Mouse (Mus musculus): ENCODE measurements around the gene Nek11.
A peak's percentile ranks its signal among the peaks of the same experiment; 100 is the strongest.

Gene Nek11

DNA sequence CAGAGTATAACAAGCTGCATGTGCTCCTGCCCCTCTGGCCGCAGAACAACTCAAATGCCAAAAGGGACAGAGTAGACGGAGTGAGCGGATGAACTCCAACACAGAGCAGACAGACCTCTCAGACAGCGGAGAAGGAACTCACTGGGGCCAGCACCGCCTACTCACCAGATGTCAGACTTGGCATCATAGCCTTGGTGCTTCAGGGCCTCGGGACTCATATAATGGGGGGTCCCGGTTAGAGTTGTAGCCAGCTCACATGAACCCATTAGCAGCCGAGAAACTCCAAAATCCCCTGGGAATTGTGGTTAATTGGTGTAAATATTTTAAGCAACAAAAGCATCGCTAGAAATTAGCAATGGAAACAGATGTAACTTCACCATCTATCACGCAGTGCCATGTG is 82.1 kb downstream of the Nek11 start:
- DNase-seq (ENCODE audit: low read depth, low spot score), result no peak

DNA sequence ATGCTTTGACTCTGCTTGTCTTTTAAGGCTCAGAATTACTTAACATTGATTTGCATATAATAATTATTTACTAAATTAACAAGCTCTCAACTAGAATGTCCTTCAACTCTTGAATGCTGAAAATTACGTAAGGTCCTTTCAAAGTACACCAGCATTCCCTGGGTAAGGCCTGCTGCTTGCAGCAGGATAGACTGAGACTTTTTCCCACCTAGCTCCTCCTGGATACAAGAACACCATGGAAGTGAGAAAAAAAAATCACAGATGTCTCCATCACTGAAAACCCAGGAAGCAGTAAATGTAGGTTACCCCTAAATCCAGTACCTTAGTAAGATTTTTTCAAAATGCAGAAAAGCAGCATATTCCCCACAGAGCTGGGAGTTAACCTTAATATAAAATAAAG is 82.6 kb downstream of the Nek11 start:
- DNase-seq (ENCODE audit: low read depth, low spot score), result no peak

DNA sequence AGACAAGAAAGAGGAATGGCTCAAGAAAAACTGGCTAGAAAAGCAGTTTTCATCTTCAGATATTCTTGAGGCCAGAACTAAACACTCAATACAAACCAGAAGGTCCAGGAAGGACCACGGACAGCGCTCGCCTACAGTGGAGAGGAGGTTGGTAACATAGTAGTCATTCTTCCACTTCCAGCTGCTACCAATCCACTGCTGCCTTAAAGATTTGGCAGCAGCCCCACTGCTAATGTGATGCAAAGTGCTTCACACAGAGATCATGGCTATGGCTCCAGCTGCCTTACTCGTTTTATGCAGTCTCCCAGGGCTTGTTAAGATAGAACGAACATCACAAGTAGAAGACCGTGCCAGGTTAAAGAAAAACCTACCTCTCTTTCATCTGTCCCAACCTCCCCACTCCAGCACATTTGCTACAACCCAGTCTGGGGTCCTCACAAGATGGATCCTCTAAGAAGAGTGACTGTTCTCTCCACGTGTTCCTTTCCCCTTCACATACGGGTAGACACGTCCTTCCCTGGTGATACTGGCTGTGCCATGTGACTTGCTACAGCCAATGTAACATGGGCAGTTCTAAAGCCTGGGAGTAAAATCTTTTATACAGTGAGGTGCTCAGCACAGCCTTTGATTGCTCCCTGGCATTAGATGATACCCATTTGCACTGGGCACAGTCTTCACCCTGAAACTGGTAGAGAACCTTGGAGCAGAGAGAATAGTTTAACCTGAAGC is 85.6 kb downstream of the Nek11 start:
- DNase-seq (ENCODE audit: low read depth, low spot score), result peak; percentile 38

DNA sequence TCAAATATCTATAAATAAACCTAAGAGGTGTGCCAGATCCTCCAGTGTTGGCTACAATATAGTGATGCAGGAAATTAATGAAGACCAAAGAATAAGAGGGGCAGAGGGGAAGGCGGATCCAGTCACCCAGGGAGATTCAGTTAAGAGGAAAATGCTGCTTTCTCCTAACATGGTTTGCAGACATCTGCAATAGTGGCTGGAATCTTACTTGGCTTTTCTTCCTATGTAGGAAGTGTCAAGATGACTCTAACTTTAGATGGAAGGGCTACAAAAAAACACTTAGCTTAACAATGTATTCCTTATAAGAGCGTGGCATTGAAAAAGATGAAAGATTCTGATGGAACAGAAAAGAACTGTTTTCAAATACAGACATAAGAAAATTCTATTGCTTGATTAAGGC is 89.3 kb downstream of the Nek11 start:
- DNase-seq (ENCODE audit: low read depth, low spot score), result no peak

DNA sequence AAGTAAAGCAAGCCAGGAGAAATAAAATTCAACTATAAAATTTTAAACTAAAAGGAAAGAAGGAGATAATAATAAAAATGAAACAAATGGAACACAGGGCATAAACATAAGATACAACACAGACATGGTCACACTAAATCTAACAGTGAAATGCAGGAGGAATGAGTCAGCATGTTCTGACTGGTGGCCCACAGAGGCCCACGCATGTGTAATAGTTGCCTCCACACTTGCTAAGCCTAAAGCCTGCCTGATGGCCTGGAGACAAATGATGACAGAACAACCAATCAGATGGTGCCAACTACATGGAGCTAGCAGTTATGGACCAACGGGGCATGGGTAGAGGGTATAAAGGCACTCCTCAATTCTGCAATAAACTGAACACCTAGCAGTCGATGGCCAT is 93.1 kb downstream of the Nek11 start:
- peak; percentile 70 for DNase-seq (ENCODE audit: low read depth, low spot score)

DNA sequence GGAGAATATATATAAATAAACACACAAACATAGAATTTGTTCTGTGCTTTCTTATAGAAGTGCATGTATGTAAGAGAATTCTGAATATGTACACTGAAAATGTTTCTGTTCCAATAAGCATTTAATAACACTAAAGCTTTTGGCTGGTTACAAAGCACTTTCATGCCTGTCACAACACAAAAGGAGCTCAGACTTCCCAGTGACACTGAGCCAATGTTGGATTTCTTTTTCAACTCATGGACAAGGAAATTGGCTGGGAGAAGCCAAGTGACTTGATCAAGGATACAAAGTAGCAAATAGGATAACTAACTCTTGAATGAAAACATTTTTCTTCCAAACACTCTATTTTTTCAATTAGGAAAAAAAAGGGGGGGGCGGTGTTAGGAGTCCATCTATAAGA is 93.9 kb downstream of the Nek11 start:
- no peak for DNase-seq (ENCODE audit: low read depth, low spot score)

DNA sequence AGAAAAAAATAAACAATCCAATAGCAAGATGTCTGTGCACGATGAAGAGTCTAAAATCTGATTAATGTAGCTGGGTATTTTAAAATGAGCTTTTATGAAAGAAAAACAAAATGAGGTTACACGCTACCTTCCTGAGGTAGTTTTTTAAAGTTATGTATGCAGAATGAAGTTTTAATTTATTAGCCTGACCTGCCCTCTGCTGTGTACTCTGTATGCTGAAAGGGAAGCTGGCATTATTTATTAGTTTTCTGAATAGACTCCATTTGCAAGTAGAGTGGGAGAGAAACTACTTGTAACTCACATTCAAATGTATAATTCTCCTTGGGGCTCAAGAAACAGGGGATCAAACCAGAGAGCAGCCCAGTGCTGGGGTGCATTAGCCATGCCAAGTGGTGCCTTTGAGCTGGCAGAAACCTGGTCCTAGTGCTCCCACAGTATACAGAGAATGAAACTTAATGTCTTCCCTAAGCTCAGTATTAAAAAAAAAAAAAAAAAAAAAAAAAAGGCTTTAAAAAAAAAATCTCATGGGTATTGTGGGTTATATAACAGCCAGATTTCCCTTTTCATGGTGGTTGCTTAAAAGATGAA is 94.5 kb downstream of the Nek11 start:
- no peak for DNase-seq (ENCODE audit: low read depth, low spot score)

DNA sequence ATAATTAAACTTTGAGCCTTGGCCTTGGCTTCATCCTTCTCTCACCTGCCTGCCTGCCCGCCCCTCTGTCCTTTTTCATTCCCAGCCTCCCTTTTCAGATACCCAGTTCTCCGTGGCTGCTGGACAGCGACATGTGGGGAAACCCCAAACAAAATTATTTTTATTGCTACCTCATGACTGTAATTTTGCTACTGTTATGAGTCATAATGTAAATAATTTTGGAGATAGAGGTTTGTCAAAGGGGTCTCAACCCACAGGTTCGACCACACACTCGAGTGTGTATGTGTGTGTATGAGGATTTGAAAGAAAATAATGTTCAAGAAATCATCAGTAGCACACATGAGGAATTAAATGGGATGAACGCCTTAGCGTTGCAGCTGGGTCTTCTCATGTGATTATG is 110.7 kb downstream of the Nek11 start:
- no peak for DNase-seq (ENCODE audit: low read depth, low spot score)

DNA sequence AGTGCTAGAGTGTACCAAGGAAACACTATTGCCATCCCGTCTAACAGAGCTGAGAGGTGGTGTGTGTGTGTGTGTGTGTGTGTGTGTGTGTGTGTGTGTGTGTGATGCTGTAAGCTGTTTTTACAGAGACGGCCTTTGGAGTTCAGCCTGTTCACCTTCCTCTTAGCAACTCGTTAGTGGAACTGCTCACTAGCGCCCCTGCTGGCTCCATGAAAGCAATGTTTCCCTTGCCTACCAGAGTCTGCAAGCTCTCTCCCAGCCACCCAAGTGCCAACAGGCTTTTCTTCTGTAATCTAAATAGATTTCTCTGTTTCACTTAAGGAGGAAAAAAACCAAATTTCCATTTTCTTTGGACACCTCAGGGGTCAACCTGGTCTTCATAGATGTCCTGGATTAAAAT is 112.6 kb downstream of the Nek11 start:
- peak; percentile 8 for DNase-seq (ENCODE audit: low read depth, low spot score)

DNA sequence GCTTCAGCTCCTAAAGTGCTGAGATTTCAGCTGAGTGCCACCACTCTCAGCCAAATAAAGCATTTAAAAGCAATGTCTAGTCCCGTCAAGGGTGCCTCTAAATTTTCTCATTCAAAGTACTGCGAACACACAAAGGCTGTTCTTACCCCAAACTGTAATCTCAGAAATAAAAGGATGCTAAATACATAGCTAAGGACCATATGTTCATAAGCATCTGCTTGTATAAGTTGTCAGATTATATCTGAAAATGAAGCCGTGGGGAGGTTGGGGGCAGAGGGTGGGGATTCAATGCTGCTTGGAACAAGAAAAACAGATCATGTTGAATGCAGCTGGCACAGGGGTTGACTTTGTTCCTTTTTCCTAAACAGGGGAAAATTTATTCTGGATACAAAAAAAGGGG is 120.4 kb downstream of the Nek11 start:
- no peak for DNase-seq (ENCODE audit: low read depth, low spot score)

DNA sequence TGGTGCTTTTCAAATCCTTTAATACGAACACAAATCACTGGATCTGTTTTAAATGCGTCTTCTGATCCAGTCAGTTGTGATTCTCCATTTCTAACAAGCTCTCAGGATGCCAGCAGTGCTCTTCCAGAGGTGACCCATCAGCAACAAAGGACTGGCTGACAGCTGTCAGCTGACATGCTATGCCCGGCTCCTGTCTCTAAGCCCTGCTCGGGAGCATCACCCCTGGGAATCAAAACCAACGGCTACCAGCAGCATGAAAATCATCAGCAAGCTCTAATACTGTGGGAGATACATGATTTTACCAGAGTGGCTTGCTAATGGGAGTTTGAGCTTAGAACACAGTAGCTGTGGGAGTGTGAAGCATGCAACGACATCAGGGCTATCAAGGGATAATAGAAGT is 121.0 kb downstream of the Nek11 start:
- DNase-seq (ENCODE audit: low read depth, low spot score), result no peak

DNA sequence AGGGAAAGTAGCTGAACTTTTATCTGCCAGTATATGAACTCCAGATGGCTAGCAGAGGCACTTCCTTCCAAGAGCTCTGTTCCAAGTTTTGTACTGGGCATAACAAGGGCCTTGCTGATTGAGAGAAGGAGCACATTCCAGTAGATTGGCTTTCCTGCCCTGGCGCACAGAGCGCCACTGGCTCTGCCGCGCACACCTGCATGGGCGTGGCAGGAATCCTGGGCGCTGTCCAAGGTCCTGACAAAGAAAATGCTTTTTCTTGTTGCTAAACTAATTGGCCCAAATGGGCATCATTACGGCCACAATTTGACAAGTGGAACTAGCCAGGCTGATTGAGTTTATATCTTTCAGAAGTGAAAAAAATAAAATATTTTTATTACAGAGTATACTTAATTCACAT is 123.1 kb downstream of the Nek11 start:
- DNase-seq (ENCODE audit: low read depth, low spot score), result peak; percentile 12

DNA sequence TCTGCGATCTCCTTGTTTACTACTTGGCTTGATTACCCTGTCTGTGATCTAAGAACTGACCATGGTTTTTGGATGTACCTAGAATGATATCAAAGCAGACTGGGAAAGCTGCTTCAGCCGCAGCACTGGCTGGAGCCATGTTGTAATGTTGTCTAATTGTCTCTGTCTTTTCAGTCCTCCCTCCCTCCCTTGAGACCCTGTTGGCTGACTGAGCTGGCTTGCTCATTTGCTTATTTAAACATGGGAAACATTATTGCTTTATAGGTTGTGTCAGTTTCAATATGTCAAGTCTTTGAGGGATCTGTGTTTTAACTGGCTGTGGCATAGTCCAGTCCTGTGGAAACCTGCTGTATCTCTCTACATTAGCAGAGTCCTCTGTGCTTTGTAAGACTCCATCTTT is 132.2 kb downstream of the Nek11 start:
- no peak for DNase-seq (ENCODE audit: low read depth, low spot score)

DNA sequence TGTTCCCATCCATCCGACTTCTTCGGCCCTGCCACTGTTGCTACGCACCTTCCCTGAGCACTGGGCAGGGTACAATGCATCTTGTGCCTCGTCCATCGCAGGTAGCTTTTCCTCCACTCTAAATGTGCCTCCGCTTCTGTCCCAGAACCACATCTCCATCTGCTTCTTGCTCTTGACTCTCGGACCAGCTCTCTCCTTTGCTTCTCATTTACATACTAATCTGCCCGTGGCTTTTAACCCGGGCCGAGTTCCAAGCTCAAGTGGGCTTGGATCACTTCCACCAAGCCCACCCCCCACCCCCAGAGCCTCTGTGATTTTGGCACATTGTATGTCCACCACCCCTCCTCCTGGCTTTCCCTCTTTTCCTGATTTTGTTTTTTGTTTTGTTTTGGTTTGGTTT is 137.7 kb downstream of the Nek11 start:
- no peak for DNase-seq (ENCODE audit: low read depth, low spot score)

DNA sequence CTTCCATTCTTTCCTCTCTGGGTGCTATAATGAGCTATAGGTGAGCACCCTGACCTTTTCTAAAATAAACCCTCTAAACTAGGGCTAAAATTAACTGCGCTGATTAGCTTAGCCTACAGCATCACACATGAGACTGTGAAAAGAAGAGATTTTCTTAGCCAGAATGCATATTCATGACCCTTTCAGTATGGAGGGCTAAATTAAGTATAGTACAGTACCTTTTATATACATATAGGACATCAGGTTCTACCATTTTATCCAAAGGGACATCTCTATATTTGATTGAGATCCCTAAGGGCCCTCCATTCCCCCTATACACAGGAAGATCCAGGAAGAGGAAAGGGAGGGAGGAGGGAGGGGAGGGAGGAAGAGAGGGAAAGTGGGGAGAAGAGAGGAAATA is 141.2 kb downstream of the Nek11 start:
- no peak for DNase-seq (ENCODE audit: low read depth, low spot score)

DNA sequence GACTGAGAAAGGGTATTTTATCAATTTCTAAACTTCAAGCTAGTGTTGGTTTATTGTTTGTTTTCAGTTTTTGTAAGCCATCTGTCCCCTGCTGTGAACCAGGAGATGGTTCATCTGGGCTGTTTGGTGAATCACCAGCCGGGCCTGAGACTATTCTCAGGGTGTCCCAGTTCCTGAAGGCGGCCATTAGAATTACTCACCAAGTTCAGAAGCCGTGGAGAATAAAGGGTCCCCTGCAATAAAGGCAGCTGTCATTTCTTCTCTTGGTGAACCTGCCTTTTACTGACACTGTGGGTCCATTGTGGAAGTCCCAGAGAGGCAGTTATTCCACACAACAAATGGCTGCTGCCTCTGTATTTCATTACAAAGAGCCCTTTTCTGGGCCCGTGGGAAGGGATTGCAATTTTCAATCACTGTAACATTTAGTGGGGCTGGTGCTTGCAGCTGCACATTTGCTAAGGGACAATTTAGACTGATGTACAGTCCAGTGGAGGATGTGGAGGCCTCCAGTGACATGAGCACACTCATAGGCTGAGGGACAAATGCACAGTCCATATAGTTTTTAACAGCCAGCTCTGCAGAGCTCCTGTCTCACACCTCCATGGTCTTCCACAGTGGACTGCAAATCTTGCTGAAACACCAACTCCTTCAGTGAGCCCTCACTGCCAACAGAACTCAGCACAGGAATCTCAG is 142.8 kb downstream of the Nek11 start:
- no peak for DNase-seq (ENCODE audit: low read depth, low spot score)

DNA sequence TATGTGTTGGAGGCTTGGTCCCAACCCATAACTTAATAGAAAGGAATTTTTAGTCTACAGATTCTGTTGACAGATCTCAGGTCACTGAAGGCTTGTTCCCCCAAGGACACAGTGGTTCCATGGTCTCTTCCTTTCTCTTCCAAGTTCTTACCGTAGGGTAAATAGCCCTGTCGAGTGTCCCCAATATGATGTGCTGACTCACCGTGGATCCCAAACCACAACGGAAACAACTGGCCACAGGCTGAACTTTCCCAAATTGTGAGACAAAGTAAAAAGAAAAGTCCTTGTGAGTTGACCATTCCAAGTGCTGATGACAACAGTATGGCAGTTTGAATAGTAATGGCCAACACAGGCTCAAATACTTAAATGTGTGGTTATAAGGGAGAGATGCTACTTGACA is 144.1 kb downstream of the Nek11 start:
- no peak for DNase-seq (ENCODE audit: low read depth, low spot score)

DNA sequence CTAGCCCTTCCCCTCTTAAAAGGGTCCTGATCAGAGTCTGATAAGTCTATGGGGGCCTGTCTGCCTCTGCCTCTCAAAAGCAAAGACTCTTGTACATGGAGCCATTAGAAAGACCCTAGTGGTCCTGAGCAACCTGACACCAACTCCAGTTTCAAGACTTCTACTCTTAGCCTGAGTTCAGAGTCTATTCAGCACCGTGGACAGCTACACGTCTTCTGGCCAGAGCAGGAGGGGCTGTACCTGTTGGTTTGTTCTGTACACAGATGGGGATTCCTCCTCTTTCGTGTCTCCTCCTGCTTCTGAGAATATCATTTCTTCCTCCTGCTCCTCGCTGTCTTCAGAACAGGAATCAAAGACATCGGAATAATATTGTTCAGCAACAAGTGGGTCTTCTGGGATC is 151.3 kb downstream of the Nek11 start:
- DNase-seq (ENCODE audit: low read depth, low spot score), result peak; percentile 8

DNA sequence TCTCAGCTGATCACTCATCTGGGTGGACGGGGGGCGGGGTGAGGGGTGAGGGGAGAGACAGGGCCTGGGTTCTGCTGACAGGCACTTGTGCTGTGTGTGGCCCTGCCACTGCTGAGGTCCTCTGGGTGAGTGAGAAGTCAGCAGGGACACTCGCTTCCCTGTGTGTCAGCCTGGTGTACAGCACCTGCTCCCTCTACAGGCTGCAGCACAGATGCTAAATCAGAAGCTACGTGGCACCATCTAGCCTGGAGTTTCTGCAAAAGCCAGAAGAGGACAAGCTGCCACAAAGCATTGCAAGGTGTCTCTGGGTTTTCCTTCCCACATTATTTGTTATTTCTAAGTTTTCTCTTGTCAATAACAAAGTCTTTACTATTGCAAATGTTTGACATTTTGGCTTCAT is 180.9 kb downstream of the Nek11 start:
- no peak for DNase-seq (ENCODE audit: low read depth, low spot score)

DNA sequence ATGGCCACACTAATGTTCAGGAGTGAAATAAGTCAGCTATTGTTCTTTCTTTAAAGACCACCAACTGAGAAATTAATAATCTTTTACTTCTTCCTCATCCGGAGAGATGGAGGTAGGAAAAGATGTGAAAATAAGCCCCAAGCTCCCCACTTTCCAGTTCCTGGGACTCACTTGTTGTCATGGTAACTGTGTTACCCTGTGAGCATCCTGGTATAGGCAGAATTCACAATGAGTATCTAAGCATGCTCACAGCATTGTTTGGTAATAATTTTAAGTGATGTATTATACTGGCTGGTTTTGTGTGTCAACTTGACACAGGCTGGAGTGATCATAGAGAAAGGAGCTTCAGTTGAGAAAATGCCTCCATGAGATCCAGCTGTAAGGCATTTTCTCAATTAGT is 195.0 kb downstream of the Nek11 start:
- no peak for DNase-seq (ENCODE audit: low read depth, low spot score)

DNA sequence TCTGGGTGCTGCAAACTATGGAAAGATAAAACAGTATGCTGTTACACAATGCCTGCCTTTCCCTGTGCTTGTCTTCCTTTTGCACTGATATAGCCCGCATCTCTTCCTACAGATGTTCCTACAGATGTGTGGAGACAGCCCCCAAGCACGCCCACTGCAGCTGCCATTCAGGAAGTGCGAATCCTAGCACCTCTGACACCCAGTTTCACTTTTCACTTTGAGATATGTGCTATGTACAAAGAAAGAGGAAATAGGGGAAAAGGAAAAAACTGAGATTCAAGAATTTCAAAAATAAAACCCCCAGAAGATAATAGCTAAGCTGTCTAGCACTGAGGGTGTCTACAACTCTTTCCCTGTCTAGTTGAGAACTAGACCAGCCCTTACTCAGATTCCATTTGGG is 208.6 kb downstream of the Nek11 start:
- no peak for DNase-seq (ENCODE audit: low read depth, low spot score)

DNA sequence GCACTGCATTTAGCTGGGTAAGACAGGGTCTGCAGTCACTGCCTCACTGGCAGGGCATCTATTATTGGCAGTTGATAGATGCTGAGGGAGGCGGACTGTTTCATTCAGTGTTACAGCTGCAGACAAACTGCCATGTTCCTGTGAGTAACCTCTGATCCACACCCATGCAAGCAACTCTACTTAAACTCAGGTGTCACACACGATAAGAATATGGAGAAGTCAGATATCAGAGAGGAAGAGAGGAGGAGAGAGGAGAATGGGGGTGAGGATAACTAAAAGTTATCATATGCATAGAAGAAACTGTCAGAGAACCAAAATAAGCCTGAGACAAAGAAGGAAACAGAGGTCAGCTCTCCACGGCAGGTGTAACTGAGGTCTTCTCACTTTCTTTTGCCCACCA is 212.9 kb downstream of the Nek11 start:
- DNase-seq (ENCODE audit: low read depth, low spot score), result no peak

DNA sequence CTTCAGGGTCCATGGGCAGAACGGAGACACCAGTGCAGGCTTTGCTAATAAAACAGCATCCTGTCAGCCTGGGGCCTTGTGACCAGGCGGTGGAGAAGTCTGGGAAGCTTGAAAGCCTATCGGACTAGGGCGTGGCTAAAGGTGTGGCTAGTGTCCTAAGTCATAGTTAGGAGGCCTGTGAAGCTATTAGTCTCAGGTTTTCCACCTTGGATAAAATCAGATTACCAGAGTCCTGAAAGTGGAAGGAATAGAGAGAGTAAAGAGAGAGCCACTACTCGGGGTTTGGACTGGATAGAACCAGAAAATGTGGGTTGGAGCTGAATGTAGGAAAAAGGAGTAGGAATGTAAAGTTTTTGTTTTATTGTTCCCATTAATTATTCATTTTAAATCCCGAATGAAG is 250.3 kb downstream of the Nek11 start, which contains the start of gene 1700080E11Rik:
Gene 1700080E11Rik (minus strand): TSS at position 101 of the 400 bp plus-strand sequence.
- DNase-seq (ENCODE audit: low read depth, low spot score), result no peak
